Mouse (Mus musculus) right cerebral cortex, postnatal 25 days (tissue): ENCODE data around the gene Rnd2.
"Not testable (repeated sequence)": the region's sequence is repeated elsewhere in the genome, so short reads cannot be mapped to it uniquely, and the experiment has no call there.

Experiments used
- DNase-seq: peaks from one replicate; pipeline ENCODE4 v3.0.0; 2022

Rnd2 gene

DNA sequence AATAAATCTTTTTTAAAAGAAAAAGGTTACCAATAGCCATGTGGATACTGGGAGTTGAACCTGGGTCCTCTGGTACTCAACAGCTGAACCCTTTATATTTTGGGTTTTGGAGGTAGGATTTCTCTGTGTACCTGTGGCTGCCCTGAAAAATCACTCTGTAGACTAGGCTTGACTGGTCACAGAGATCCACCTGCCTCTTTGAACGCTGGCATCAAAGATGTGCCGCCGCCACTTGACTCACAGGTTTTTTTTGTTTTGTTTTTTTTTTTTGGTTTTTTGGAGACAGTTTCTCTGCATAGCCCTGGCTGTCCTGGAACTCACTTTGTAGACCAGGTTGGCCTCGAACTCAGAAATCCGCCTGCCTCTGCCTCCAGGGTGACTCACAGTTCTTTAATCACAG lies 17.0 kb upstream of the Rnd2 start:
- DNase-seq: no peak

DNA sequence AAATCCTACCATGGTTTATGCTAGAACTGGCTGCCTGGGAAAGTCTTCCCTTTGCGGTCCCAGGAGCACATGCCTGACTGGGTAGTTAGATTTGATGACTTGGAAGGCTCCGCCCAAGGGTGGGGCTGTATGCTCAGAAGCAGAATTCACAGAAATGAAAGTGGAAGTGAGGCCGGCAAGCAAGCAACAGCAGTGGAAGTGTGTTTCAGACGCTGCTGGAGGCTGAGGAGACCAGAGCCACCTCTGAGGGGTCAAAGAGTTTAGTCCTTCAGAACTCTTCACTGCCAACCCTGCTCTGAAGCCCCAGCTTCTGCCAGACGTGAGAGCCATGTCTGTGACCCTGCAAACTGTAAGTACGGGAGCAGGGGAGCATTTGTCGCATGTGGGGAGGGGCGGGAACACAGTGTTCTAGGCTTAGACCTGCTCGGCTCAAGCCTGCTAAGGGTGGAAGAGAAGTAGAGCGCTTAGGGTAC lies 16.5 kb upstream of the Rnd2 start, which contains the start of gene Ifi35:
TSS of gene Ifi35 (plus strand) at position 134 of the 473 bp plus-strand sequence.
- DNase-seq: no peak

DNA sequence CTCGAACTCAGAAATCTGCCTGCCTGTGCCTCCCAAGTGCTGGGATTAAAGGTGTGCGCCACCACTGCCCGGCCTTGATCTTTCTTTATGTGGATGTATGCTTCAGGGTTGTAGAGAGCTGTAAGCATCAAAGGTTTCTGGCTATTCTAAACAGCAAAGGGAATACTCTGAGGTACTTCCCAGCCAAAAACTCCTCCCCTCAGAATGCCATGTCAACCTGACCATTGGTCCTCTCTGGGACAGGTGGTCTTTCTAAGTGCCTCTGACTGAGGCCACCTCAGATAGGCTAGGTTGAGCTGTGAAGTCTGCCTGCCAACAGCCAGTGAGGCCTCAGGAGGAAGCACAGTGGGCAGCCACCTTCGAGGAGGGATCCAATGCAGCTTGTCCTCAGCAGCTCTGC lies 15.9 kb upstream of the Rnd2 start:
- no peak for DNase-seq

DNA sequence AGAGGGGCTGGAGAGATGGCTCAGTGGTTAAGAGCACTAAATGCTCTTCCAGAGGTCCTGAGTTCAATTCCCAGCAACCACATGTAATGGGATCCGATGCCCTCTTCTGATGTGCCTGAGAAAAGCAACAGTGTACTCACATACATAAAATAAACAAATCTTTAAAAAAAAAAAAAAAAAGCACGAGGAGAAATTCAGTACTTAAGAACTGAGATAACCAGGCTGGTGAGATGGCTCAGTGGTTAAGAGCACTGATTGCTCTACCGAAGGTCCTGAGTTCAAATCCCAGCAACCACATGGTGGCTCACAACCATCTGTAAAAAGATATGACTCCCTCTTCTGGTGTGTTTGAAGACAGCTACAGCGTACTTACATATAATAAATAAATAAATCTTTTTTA lies 15.2 kb upstream of the Rnd2 start:
- not testable (repeated sequence) for DNase-seq

DNA sequence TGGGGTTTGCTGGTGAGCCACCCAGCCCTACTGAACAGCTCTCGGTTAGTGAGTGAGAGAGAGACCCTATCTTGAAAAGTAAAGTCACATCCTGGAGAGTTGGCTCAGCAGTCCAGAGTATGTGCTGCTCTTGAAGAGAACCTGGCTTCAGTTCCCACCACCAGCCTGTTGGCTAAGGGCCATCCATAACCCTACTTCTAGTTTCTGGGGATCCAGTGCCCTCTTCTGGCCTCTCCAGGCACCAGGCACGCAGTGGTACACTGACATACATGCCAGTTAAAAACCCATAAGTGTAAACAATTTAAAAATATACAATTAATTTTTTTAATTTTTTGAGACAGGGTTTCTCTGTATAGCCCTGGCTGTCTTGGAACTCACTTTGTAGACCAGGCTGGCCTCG lies 14.4 kb upstream of the Rnd2 start:
- DNase-seq: no peak

DNA sequence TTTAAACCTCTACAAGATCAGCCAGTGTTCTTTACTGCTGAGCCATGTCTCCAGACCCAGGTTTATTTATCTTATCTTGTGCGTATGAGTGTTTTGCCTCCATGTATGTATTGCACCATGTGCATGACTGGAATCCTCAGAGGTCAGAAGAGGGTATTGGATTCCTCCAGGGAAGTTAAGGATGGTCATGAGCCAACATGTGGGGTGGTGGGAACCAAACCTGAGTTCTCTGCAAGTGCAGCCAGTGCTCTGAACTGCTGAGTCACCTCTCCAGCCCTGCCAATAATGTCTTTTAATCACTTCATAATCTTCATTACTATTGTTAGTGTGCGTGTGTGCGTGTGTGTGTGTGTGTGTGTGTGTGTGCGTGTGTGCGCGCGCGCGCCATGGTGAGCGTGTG lies 13.3 kb upstream of the Rnd2 start:
- DNase-seq: no peak

DNA sequence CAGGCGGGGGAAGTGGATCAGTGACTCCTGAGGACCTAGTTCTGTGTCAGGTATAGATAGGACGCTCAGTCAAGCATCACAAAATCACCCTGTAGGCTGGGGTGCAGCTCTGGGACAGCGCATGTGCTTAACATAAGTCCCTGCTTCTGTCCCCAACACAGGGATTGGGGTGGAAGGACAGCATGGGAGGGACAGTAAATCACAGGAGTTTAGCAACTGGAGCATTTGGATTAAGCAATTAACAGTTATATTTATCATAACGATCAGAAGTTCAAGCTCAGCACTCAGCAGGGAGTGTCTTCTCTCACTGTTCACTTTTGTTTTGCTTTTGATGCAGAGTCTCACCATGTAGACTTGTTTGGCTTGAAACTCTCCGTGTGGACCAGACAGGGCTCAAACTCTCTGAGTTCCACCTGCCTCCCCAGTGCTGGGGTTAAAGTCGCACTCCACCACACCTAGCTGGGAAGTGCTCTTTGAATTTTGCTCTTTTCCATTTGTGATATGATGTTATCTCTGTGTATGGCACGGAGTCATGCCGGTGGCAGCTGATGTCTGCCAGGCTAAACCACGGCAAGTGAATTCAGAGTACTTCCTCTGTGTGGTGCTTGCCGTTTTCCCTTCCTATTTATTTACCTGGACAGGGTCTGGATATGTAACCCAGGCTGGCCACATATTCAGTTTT lies 12.6 kb upstream of the Rnd2 start:
- DNase-seq: no peak

DNA sequence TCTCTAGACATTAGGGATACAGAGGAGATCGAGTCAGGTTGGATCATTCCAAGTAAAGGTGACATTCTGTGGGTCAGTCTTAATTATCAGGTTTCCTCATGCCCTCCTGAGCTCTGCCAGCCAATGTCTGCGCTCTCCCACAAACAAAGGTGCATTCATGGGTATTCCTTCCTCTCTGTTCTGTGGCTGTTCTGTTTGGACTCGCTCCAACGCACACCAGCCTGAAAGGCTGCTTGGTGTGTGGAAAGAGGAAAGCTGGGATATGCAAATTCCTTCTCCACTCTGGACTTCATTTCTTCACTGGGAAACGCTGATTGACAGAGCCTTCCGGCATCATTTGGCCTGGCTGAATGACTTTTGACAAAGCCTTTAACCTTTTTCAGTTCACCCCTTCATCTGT lies 10.1 kb upstream of the Rnd2 start:
- no peak for DNase-seq

DNA sequence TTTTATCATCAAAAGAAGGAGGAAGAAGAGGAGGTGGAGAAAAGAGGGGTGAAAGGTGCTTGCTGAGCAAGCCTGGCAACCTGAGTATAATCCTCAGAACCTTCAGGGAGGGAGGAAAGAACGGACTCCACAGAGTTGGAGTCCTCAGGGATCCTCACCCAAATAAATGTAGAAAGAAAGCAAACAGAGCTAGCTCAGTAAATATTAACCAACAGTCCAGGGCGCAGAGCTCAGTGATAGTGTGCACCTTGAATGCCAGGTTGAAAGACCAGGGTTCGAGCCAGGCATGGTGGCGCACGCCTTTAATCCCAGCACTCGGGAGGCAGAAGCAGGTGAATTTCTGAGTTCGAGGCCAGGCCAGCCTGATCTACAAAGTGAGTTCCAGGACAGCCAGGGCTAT lies 9.2 kb upstream of the Rnd2 start:
- no peak for DNase-seq

DNA sequence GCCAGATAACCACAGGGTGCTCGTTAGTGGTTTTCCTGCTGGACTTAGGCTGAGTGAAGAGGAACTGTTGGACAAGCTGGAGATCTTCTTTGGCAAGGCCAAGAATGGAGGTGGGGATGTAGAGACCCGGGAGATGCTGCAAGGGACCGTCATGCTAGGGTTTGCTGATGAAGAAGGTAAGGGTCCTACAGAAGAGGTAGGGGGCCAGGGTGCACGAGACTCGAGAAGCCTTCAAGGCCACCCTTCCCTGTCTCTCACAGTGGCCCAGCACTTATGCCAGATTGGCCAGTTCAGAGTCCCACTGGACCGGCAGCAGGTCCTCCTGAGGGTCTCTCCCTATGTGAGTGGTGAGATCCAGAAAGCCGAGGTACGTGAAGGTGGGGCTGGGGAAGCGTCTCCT lies 7.2 kb upstream of the Rnd2 start:
- no peak for DNase-seq

DNA sequence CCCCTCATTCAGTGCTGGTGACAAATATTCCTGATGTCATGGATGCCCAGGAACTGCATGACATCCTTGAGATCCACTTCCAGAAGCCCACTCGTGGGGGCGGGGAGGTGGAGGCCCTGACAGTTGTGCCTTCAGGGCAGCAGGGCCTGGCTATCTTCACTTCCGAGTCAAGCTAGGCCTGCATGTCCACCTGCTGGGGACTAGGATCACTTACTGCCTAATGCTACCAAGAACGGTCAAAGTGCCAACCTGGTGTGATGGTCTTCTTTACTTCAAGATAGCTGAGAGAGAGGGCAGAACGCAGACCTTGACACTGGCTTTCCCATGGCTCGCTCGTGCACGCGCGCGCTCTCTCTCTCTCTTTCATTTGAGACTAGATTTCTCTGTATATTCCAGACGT lies 6.6 kb upstream of the Rnd2 start:
- DNase-seq: no peak

DNA sequence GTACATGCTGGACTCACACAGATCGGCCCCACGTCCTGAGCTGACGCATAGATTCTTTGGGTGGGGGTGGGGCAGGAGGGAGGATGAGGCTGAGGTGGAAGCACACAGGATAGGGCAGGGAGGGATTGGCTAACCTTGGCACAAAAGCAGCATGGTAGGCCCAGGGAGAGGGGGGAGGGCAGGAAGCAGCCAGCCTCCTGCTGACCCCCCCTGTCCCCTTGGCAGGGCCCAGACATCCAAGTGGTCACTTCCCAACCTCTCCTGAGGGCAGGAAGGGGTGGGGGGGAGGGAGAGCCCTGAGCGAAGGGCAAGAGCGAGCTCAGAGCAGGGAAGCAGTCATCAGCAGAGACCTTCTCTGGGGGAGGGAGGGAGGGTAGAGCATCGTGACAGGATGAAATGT lies 5.1 kb upstream of the Rnd2 start:
- no peak for DNase-seq

DNA sequence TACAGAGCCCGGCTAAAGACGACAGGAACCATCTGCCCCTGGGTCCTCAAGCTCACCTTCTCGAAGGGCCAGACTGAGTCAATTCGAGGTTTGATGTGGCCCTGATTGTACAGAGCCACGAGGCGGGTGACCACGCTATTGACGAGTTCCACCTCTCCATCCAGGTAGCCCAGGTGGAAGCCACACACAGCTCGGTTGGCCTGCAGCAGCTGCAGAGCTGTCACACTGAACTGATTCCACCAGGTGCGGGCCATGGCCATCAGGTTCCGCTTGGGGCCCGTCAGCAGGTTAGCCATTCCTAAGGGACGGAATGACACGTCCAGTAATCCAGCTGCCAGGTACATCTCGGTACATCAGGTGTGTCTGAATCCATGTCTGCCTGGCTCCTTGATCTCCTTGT lies 4.5 kb upstream of the Rnd2 start:
- no peak for DNase-seq

DNA sequence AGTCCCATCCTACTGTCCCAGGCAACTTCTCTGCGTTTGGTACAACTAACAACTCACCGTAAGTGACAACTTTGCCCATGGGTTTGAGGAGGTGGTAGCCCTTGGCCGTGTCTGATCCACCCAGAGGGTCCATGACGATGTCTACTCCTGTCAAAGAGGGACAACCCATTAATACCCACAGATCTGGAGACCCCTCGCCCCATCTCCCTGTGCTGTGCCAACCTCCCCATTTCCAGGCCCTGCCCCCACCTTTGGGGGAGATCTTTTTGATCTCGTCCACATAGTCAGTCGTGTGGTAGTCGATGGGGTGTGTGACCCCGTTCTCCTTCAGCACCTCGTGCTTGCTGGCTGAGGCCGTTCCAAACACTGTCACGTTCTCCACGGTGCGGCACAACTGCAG lies 2.7 kb upstream of the Rnd2 start:
- DNase-seq: no peak

DNA sequence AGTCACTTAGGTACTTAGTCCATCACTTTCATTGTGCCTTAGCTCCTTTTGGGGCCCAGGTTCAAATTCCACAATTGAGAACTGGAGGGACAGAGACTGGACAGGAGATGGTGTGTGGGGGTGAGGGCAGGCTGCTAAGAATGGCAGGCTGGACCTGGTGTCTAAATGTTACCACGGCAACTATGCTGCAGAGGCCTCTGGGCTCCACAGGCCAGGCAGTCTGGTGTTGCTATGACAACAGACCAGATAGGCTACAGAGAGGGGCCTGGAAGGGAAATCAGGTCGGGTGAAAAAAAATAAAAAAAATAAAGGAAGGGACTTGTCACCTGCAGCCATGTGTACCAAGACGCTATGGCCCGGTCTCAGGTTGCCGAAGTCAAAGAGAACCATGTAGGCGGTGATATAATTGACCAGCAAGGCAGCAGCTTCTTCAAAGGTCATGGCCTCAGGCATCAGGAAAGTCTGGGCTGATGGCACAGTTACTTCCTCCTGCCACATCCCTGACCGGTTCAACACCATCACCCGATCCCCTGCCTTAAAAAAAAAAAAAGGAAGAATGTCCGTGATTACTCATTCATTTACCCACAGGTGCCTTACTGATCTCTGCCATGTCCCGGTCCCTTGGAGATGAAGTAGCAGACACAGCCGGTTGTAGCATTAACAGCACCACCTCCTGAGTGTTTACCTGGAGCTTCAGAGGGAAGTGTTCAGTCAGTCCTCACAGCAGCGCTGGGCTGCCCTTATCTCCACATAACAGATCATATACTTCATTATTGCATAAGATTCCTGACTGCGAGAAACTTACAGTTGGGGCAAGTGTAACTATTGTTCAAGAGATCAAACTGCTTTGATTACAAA lies 2.0 kb upstream of the Rnd2 start:
- DNase-seq: no peak

DNA sequence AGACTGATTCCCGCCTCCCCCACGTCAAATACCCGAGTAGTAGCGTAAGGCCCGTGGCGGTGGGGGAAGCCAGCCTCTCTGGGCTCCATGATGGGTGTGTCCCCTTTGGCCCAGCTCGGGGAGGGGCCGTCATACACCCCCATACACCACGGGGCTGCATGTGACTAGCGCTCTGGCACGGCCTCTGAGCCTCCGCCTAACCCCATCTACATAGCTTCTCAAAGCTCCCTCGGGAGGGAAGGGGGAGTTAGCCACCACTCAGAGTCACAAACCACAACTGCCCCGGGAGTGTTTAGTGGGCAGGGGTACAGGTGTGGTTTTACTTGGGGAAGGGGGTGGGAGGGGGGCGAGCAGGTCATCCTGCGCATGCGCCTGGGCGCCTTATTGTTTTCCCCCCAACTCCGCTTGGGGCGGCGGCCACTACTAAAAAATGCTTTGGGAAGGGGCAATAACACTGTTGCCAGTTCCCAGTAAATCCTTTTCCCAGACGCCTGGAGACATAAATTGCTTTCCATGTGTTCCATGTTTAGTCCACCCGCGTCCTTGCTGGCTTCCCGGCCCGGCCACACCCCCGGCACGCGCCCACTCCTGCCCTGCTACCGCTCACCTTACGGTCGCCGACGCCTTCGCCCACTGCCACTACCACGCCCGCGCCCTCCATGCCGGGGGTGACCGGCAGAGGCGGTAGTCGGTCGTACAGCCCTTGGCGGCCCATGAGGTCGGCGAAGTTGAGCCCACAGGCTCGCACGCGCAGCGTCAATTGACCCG lies 486 bp downstream of the Rnd2 start:
- no peak for DNase-seq

DNA sequence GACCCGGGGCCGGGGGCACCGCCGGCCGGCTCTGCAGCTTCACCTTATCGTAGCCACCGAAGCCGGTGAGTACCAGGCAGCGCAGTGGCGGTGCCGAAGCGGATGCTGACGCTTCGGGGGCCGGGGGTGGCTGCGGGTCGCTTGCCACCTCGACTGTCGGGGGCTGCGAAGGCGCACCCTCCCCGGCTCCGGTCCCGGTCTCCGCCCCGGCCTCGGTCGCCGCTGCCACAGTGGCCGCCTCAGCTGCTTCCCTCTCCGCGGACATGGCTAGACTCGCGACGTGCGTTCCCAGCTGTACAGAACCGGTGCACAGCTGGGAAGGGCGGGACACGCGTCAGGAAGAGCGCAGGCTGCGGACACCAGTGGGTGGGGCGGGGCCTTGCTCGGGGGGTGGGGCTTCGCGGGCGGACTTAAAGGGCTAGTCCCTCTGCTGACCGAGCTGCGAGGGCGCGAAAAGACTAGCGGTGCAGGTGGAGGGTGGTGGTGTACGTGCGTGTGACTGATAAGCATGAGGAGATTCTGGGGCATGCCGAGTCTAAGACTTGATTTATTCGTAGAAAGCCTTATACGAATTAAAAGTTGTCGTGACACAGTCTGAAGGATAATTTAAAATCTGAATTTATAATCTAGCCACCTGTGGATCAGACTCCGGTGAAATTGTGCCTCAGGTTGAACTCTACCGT lies 1.2 kb downstream of the Rnd2 start, which contains the start of gene Vat1:
TSS of gene Vat1 (minus strand) at position 362 of the 683 bp plus-strand sequence.
- peak; percentile 66 for DNase-seq

DNA sequence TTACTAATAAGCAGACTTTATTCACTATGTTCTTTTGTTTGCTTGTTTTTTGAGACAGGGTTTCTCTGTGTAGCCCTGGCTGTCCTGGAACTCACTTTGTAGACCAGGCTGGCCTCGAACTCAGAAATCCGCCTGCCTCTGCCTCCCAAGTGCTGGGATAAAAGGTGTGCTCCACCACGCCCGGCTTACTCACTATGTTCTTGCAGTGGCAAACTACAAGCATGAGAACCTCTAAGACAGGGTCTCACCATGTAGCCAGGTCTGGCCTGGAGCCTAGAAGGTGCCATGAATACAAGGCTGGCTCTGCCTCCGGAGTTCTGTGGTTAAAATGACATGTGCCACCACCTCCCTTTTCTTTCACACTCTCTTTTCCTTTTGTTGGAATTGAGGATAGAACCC lies 1.8 kb downstream of the Rnd2 start:
- DNase-seq: not testable (repeated sequence)

DNA sequence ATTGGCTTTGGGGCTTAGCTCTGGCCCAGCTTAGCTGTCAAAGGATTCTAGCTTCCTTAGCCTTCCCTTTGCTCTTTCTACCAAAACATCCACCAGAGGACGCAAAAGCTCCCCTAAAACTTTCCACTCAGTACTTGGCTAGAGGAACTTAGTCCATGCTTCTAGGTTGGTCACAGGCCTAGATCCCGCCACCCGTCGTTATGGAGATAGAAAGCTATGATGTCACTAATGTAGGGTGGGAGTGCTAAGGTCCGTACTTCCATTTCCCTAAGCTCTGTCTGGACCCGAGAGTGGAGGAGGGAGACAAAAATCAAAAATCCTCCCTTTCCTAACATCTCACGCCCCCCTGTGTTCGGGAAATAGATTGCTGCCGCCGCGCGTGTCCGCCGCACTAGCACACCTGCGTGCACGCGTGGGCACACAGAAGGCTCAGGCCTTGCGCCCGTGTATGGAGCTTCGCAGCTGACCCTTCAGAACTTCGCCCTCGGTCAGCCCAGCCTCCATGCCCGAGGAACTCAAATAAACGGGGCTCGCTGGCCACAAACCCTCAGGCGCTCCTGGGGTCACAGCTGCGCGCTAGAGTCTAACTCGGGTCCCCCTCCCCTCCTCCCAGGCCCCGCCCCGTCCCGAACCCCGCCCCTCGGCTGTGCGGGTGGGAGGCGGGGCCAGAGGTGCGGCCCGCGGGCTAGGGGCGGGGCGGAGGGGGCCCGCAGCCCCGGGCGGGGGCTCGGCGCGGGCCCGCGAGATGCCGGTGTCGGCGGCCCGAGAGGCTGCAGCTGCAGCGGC lies 2.9 kb downstream of the Rnd2 start:
- DNase-seq: peak; percentile 62

DNA sequence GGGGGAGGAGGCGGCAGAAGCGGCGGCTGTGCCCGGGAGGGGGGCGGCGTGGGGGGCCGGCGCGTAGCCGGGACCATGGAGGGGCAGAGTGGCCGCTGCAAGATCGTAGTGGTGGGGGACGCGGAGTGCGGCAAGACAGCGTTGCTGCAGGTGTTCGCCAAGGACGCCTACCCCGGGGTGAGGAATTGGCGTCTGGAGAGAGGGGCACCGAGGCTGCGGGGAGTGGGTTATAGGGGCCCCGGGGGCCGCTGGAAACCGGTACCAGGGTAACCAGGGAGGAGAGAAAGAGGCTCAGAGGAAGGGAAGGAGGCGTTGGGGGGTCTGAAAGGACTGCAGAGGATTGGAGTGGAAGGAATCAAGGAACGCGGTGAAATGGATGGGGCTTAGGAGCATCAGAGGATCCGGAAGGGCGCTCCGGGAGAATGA lies 3.5 kb downstream of the Rnd2 start:
- no peak for DNase-seq

DNA sequence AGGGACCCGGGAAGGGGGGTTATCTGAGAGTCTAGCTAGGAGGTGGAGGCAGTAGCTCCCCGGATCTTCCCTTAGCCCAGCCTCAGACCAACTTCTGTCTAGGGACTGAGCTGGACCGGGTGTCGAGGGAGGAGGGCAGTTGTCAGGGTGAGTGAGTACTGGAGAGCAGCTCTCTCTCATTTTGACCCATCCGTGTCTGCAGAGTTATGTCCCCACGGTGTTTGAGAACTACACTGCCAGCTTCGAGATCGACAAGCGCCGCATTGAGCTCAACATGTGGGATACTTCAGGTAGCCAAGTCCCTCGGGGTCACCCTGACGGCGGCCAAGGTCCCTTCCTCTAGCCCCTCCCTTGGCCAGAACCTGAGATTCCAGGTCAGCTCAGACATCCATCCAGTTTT lies 3.9 kb downstream of the Rnd2 start:
- no peak for DNase-seq

DNA sequence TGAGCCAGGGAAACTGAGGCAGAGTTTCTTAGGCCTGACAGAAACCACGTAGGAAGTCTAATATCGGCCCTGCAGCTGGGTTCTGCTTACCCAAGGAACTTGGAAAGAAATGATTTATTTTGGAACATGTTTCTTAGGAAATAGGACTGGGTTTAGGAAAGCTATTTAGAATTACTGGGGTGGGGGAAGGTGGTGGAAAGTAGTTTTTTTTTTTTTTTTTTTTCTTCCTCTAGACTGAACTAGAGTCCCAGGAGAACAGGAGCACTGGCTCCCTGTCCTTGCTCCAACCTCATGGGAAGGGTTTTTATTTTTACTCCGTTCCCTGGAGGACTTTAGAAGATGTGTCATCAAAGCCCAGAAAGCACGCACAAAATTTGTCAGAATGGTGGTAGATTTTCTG lies 4.4 kb downstream of the Rnd2 start:
- DNase-seq: no peak
